Mouse (Mus musculus) hindbrain, embryonic 16.5 days (tissue): ENCODE measurements around the gene Ppp3ca. TPM values are rescaled to one million over a fixed set of nuclear protein-coding genes. Genes with fewer than 3 reads are reported as not detected.

ENCODE experiments used
- ATAC-seq: fragments of 200-750 bp; cut with Nextera tagmentation; 2 replicates; pipeline ENCODE4 v1.8.0; 2017; ENCODE audit warnings: moderate TSS enrichment, moderate library complexity
- H3K27ac ChIP-seq: fragments of 300-500 bp; sonication (generic); 2 replicates; pipeline ENCODE4 v1.5.1; 2014; ENCODE audit warnings: low read depth, mild to moderate bottlenecking, control low read depth, low read length, moderate library complexity
- H3K27me3 ChIP-seq: fragments of 300-500 bp; sonication (generic); replicated peaks from 2 replicates; pipeline ENCODE4 v1.6.1; 2014; ENCODE audit warnings: low read length; ENCODE audit not compliant: control insufficient read depth, insufficient read depth
- H3K36me3 ChIP-seq: fragments of 300-500 bp; sonication (generic); 2 replicates; pipeline ENCODE4 v1.6.1; 2014; ENCODE audit warnings: mild to moderate bottlenecking, low read length, moderate library complexity, mixed read lengths; ENCODE audit not compliant: control insufficient read depth, insufficient read depth
- H3K4me1 ChIP-seq: fragments of 300-500 bp; sonication (generic); 2 replicates; pipeline ENCODE4 v1.6.1; 2014; ENCODE audit warnings: low read depth, low read length; ENCODE audit not compliant: control insufficient read depth, insufficient read depth
- H3K4me2 ChIP-seq: fragments of 300-500 bp; sonication (generic); 2 replicates; pipeline ENCODE4 v1.6.1; 2014; ENCODE audit warnings: mild to moderate bottlenecking, low read length, control low read depth, moderate library complexity
- H3K4me3 ChIP-seq: fragments of 300-500 bp; sonication (generic); 2 replicates; pipeline ENCODE4 v1.5.1; 2014; ENCODE audit warnings: mild to moderate bottlenecking, low read length, control low read depth, moderate library complexity
- H3K9ac ChIP-seq: fragments of 300-500 bp; sonication (generic); 2 replicates; pipeline ENCODE4 v1.6.1; 2014; ENCODE audit warnings: low read depth, mild to moderate bottlenecking, control low read depth, low read length, moderate library complexity
- H3K9me3 ChIP-seq: fragments of 300-500 bp; sonication (generic); 2 replicates; pipeline ENCODE4 v1.6.1; 2014; ENCODE audit warnings: mild to moderate bottlenecking, low read length, moderate library complexity; ENCODE audit not compliant: control insufficient read depth
- WGBS: fragments of 180-500 bp; shearing (Covaris S2); extraction: QIAGEN DNeasy Blood & Tissue Kit; methylation state at CpG from one replicate; pipeline ENCODE4 v1.1.7; 2014; 5-methylcytosine and 5-hydroxymethylcytosine counted together
- polyA plus RNA-seq: library from polyadenylated mRNA; unstranded; fragments of >200 nt; fragmentation: Nextera tagmentation; extraction: Ambion mirVana; gene quantifications from 2 replicates; pipeline ENCODE4 v1.2.1, GENCODE M21; 2015

The Ppp3ca gene
- polyA plus RNA-seq, 1 experiment from 2014 or later = 154 TPM

DNA sequence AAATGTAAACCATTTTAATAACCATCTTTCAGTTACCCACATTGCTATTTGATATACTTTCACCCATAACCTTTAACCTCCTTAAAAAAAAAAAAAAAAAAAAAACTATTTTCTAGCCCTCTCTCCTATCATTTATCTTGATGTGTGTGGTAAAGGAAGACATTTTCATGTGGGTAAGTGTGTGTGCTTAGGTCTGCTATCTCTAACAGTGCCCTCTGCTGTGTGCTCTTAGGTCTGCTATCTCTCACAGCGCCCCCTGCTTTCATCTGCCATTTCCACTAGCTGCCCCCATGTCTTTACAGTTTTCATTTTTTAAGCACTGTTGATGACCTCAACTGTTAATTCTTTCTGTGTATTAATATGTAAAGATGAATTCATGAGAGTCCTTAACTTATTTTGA, 235.7 kb downstream of the Ppp3ca start:
- Histone ChIP-seq H3K27ac (no peak overlapping the region), H3K4me2 (no peak overlapping the region), H3K9me3 (no peaks in the 10 kb centered on the region), H3K4me3 (no peak overlapping the region), H3K36me3 (peaks cover 13% of the 10 kb centered on the region), H3K27me3 (no peaks in the 10 kb centered on the region), H3K9ac (no peak overlapping the region), H3K4me1 (no peaks in the 10 kb centered on the region)
- WGBS = 75% methylated on average over 1 of the region's 1 CpGs
- no peak for ATAC-seq

DNA sequence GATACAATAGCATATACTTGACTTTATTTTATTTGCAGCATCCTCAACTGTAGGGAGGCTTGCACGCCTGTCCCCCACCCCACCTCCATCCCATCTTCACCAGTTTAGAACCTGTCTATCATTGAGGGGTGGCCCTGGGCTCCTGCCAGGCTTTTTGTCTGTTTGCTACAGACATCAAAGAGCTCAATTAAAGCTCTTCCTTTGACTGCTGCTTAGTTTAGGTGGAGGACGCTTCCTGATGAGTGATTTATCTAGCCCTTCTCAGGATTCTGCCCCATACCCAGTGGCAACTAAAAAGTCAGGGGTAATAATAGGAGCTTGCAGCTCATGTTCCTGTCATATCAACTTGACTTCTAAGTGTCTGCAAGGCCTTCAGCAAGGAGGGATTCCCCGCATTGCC, 239.6 kb downstream of the Ppp3ca start:
- 63% methylated on average over 3 of the region's 3 CpGs for WGBS
- H3K9ac ChIP-seq = no peak overlapping the region
- no peak overlapping the region for H3K27ac ChIP-seq
- H3K4me1 ChIP-seq = no peaks in the 10 kb centered on the region
- no peaks in the 10 kb centered on the region for H3K27me3 ChIP-seq
- H3K9me3 ChIP-seq = no peaks in the 10 kb centered on the region
- no peak for ATAC-seq
- no peak overlapping the region for H3K4me3 ChIP-seq
- no peak overlapping the region for H3K4me2 ChIP-seq
- H3K36me3 ChIP-seq = peaks cover 3% of the 10 kb centered on the region; the same call in 1 of the 2 replicates

DNA sequence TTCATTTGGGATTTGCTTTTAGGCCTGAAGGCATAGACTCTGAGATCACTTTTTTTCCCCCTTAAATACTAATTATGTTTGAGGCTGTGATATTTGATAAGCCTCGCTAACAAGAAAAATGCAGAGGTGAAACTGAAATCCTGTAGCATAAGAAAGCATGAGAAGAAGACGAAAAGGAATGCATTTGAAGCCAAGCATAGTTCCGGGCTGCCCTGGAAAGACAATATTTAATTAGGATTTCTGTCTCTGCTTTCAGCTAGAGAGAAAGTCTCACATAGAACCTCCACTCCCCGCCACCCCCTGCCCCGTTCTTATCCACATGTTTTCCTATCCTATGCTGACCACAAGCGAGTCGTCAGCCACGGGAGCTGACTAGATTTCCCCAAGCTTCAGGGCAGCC, 241.4 kb downstream of the Ppp3ca start:
- WGBS = 78% methylated on average over 8 of the region's 8 CpGs
- H3K36me3 ChIP-seq = no peaks in the 10 kb centered on the region; the same call in 1 of the 2 replicates
- H3K9me3 ChIP-seq = no peaks in the 10 kb centered on the region
- H3K27ac ChIP-seq = no peak overlapping the region
- ATAC-seq = no peak
- no peaks in the 10 kb centered on the region for H3K4me1 ChIP-seq
- no peaks in the 10 kb centered on the region for H3K27me3 ChIP-seq
- no peak overlapping the region for H3K4me3 ChIP-seq
- no peak overlapping the region for H3K4me2 ChIP-seq
- no peak overlapping the region for H3K9ac ChIP-seq

DNA sequence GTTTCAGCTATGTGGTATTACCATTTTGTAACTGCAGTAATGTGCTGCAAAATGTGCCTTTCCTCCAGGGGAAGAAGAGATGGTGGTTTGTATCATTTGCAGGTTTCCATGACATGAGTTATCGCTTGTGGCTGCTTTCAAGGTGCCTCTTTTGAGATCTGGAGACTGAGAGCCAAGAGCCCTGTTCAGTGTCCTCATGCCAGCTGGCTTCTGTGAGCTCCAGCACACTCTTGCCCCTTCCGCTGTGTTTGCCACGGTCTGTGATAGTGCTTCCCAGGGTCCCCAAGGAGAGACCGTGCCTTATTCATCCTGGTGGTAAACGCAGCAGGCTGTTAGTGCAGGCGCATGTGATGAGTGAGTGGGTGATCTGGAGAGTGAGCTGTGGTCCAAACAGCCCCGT, 247.2 kb downstream of the Ppp3ca start:
- H3K9ac ChIP-seq = no peak overlapping the region
- H3K4me1 ChIP-seq = no peaks in the 10 kb centered on the region
- H3K27me3 ChIP-seq = no peaks in the 10 kb centered on the region
- H3K4me2 ChIP-seq = no peak overlapping the region
- H3K36me3 ChIP-seq = peaks cover 3% of the 10 kb centered on the region; the same call in 1 of the 2 replicates
- H3K4me3 ChIP-seq = no peak overlapping the region
- no peak overlapping the region for H3K27ac ChIP-seq
- WGBS = 67% methylated on average over 7 of the region's 7 CpGs
- H3K9me3 ChIP-seq = no peaks in the 10 kb centered on the region; the same call in 1 of the 2 replicates
- no peak for ATAC-seq

DNA sequence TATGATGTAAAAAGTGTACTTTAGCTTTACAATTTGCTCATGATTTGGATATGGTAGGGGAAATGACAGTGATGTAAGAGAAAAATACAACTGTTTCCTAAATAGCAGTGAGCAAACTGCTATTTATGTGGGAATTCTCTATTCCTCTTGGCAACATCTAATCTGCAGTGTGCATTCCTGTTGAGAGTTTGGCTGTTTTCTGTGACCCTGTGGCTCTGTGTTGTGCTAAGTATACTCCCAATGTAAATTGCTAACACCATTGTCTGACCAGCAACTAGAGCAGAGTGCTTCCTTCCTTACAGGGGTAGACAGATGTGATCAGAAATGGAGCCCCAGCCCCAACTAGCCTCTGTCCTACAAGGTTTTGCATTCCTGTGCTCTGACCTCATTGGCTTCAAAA, 263.1 kb downstream of the Ppp3ca start:
- Histone ChIP-seq H3K27me3 (no peaks in the 10 kb centered on the region), H3K36me3 (peaks cover 13% of the 10 kb centered on the region), H3K4me3 (no peak overlapping the region), H3K9me3 (no peaks in the 10 kb centered on the region), H3K27ac (no peak overlapping the region), H3K4me1 (no peaks in the 10 kb centered on the region), H3K9ac (no peak overlapping the region), H3K4me2 (no peak overlapping the region)
- no peak for ATAC-seq

DNA sequence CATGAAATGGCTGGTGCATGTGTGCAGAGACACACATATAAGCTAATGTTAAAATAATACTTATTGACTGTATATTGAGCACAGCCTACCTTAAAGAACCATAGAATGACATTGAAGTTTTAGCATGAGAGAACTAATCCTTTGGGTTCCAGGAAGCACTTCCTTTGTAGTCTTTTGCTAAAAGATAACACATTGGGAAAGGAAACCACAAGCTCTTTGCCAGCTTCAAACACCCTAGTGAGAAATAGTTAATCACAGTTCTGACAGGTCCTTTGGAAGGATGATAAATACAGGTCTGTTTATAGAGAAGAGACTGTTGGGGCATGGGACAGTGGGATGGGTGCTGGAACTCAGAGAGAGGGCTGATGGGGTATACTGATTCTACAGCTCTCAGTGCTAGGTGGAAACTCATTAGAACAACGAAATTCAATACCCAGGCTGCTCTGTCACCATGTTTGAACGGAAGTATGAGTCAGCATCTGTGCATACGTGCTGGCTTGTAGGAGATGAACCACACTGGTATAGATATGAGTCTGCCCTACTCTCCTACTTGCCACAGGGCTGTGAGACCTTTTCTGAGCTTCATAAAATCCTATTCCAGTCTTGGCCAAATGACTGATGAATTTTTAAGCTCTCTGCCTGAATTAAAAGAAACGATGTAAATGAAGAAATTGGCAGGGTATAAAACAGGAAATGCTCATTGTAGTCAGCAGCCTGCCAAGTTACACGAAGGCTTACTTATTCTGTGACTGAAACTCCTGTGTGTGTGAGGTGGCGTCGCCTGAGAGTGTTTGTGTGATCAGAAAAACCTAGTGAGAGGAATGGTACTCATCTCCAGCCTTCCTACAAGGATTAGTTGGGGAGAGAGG, 271.0 kb downstream of the Ppp3ca start:
- no peak overlapping the region for H3K4me2 ChIP-seq
- H3K36me3 ChIP-seq = no peaks in the 10 kb centered on the region
- WGBS = 79% methylated on average over 7 of the region's 7 CpGs
- no peak overlapping the region for H3K4me3 ChIP-seq
- H3K9me3 ChIP-seq = no peaks in the 10 kb centered on the region
- no peak overlapping the region for H3K27ac ChIP-seq
- ATAC-seq = peak; percentile 27; the same call in 1 of the 2 replicates
- no peaks in the 10 kb centered on the region for H3K4me1 ChIP-seq
- no peak overlapping the region for H3K9ac ChIP-seq
- H3K27me3 ChIP-seq = no peaks in the 10 kb centered on the region

DNA sequence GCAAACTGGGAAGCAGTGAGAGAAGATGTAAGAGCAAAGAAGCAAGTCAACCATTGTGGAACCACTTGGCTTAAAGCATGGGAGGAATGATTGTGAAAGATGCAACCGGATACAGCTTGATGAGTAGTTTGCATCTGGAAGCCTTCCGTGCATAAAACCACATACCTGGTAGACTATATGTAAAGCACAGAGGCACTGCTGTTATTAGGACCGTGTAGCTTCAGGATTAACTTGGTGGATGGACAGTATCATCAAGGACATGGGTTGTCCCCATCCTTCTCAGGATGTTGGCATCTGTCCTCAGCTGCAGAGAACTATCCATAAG, 271.6 kb downstream of the Ppp3ca start:
- WGBS = 94% methylated on average over 3 of the region's 3 CpGs
- H3K4me3 ChIP-seq = no peak overlapping the region
- no peak overlapping the region for H3K27ac ChIP-seq
- no peak overlapping the region for H3K4me2 ChIP-seq
- H3K4me1 ChIP-seq = no peaks in the 10 kb centered on the region
- no peaks in the 10 kb centered on the region for H3K27me3 ChIP-seq
- H3K9me3 ChIP-seq = no peaks in the 10 kb centered on the region
- no peaks in the 10 kb centered on the region for H3K36me3 ChIP-seq
- no peak for ATAC-seq
- H3K9ac ChIP-seq = no peak overlapping the region

DNA sequence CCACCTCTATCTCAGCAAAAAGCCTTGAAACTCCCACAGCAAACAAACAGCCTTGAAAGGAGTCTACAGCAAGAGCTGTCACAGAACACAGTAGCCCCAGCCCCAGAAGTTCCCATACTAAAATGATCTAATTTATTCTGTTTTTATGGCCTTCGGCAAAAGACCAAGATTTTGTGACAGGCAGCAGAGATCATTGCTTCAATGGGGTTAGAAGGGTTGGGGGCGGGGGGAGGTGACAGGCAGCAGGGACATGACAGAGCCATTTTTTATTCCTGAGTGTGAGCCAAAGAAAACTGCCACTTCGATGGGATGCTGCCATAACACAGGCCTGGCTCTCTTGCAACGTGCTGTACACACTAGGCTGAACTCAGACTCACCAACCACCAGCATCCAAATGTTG, 275.6 kb downstream of the Ppp3ca start:
- Histone ChIP-seq H3K9ac (no peak overlapping the region), H3K4me3 (no peak overlapping the region), H3K27me3 (no peaks in the 10 kb centered on the region), H3K36me3 (no peaks in the 10 kb centered on the region), H3K4me2 (no peak overlapping the region), H3K9me3 (no peaks in the 10 kb centered on the region), H3K27ac (no peak overlapping the region), H3K4me1 (no peaks in the 10 kb centered on the region)
- WGBS = 64% methylated on average over 4 of the region's 4 CpGs
- ATAC-seq = no peak

DNA sequence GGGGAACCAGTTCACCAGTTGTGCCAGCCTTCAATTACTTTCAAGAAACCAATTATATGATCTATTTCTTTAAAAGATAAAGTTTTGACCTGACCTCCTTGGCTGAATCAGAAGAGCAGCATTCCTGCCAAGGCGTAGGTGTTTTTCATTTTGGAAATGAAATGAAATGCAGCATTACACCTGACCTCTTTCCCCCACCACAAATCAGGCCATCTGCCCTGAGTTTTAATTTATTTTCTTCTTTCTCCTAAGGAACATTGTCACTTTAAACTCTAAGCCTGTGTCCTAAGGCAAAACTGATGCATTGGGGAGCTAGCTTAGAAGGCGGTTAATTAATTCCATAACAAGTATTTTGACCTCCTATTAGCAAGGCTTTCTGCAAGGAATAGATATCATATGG, 276.7 kb downstream of the Ppp3ca start:
- Histone ChIP-seq H3K4me3 (no peak overlapping the region), H3K4me2 (no peak overlapping the region), H3K36me3 (no peaks in the 10 kb centered on the region), H3K4me1 (no peaks in the 10 kb centered on the region), H3K27me3 (no peaks in the 10 kb centered on the region), H3K9me3 (no peaks in the 10 kb centered on the region), H3K27ac (no peak overlapping the region), H3K9ac (no peak overlapping the region)
- no peak for ATAC-seq
- WGBS = 84% methylated on average over 2 of the region's 2 CpGs
